Mouse (Mus musculus) lung, embryonic 16.5 days (tissue): ENCODE measurements around the gene Tppp3. TPM values are rescaled to one million over a fixed set of nuclear protein-coding genes. Genes with fewer than 3 reads are reported as not detected.

ENCODE experiments used
- ATAC-seq: fragments of 200-750 bp; cut with Nextera tagmentation; 2 replicates; pipeline ENCODE4 v1.8.0; 2017; ENCODE audit warnings: low read depth, mild to moderate bottlenecking, moderate library complexity
- H3K27ac ChIP-seq: fragments of 300-500 bp; sonication (generic); 2 replicates; pipeline ENCODE4 v1.5.1; 2014; ENCODE audit warnings: mild to moderate bottlenecking, control low read depth, low read length
- H3K27me3 ChIP-seq: fragments of 300-500 bp; sonication (generic); 2 replicates; pipeline ENCODE4 v1.6.1; 2014; ENCODE audit warnings: low read depth, low read length, mixed read lengths; ENCODE audit not compliant: control insufficient read depth, insufficient read depth
- H3K36me3 ChIP-seq: fragments of 300-500 bp; sonication (generic); 2 replicates; pipeline ENCODE4 v1.6.1; 2014; ENCODE audit warnings: low read length; ENCODE audit not compliant: control insufficient read depth, insufficient read depth
- H3K4me1 ChIP-seq: fragments of 300-500 bp; sonication (generic); replicated peaks from 2 replicates; pipeline ENCODE4 v1.6.1; 2014; ENCODE audit warnings: low read length, mixed read lengths; ENCODE audit not compliant: control insufficient read depth, insufficient read depth
- H3K4me2 ChIP-seq: fragments of 300-500 bp; sonication (generic); 2 replicates; pipeline ENCODE4 v1.6.1; 2014; ENCODE audit warnings: low read depth, low read length, control low read depth
- H3K4me3 ChIP-seq: fragments of 300-500 bp; sonication (generic); 2 replicates; pipeline ENCODE4 v1.5.1; 2014; ENCODE audit warnings: mild to moderate bottlenecking, low read length, control low read depth
- H3K9ac ChIP-seq: fragments of 300-500 bp; sonication (generic); 2 replicates; pipeline ENCODE4 v1.6.1; 2014; ENCODE audit warnings: low read length, control low read depth
- H3K9me3 ChIP-seq: fragments of 300-500 bp; sonication (generic); 2 replicates; pipeline ENCODE4 v1.6.1; 2016; ENCODE audit warnings: low read length; ENCODE audit not compliant: control insufficient read depth
- WGBS: fragments of 180-500 bp; shearing (Covaris S2); extraction: QIAGEN DNeasy Blood & Tissue Kit; methylation state at CpG from one replicate; pipeline ENCODE4 v1.1.7; 2014; 5-methylcytosine and 5-hydroxymethylcytosine counted together
- polyA plus RNA-seq: library from polyadenylated mRNA; unstranded; fragments of >200 nt; fragmentation: Nextera tagmentation; extraction: Ambion mirVana; gene quantifications from 2 replicates; pipeline ENCODE4 v1.2.1, GENCODE M21; 2015

The Tppp3 gene
- polyA plus RNA-seq, 1 experiment from 2014 or later: 83.3 TPM

- Histone ChIP-seq H3K27me3 (no peaks in the 10 kb centered on the region; the same call in 1 of the 2 replicates), H3K27ac (no peak overlapping the region), H3K4me3 (no peak overlapping the region), H3K36me3 (peaks cover 9% of the 10 kb centered on the region), H3K4me2 (no peak overlapping the region), H3K4me1 (peaks cover 51% of the 10 kb centered on the region), H3K9ac (no peak overlapping the region; the same call in 1 of the 2 replicates), H3K9me3 (no peaks in the 10 kb centered on the region)
- 56% methylated on average over 23 of the region's 23 CpGs for WGBS
- no peak for ATAC-seq
Measured at GRCm38 (mm10) chr8:105472414-105472932, 1.1 kb upstream of the Tppp3 start.

- 19% methylated on average over 11 of the region's 11 CpGs for whole genome bisulfite sequencing
- ATAC-seq: no peak; the same call in 1 of the 2 replicates
- Histone ChIP-seq H3K27me3 (no peaks in the 10 kb centered on the region; the same call in 1 of the 2 replicates), H3K4me1 (peaks cover 61% of the 10 kb centered on the region), H3K9ac (peak overlapping the region; percentile 54), H3K27ac (no peak overlapping the region), H3K36me3 (peaks cover 7% of the 10 kb centered on the region), H3K4me3 (peak overlapping the region; percentile 39), H3K9me3 (no peaks in the 10 kb centered on the region), H3K4me2 (peak overlapping the region; percentile 69)
Measured at GRCm38 (mm10) chr8:105470681-105471313, 529 bp downstream of the Tppp3 start.

DNA sequence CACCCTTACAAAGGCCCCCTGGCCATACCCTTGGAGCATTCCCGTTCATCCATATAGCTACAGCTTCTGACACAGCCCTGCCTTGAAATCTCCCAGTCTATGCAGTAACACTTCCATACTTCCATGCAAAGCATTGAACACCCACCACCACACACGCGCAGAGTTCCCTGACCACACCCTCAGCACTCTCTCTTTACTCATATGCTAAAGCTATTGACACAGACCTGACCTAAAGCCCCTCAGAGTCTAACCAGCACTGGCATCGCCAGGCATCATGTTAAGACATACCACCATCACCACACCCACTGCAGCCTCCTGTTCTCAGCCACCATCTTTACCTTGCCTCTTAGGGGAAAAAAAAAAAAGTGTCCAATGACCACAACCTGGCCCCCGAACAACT is 1.1 kb downstream of the Tppp3 start:
- WGBS: 70% methylated on average over 5 of the region's 5 CpGs
- Histone ChIP-seq H3K9me3 (no peaks in the 10 kb centered on the region), H3K9ac (no peak overlapping the region), H3K4me1 (peaks cover 56% of the 10 kb centered on the region), H3K27ac (no peak overlapping the region), H3K4me2 (peak overlapping the region; percentile 69), H3K4me3 (no peak overlapping the region), H3K27me3 (no peaks in the 10 kb centered on the region; the same call in 1 of the 2 replicates), H3K36me3 (peaks cover 4% of the 10 kb centered on the region; the same call in 1 of the 2 replicates)
- ATAC-seq: no peak

- 89% methylated on average over 5 of the region's 5 CpGs for WGBS
- Histone ChIP-seq H3K9ac (no peak overlapping the region), H3K4me1 (peaks cover 51% of the 10 kb centered on the region), H3K36me3 (peaks cover 3% of the 10 kb centered on the region; the same call in 1 of the 2 replicates), H3K27ac (no peak overlapping the region), H3K4me3 (no peak overlapping the region), H3K27me3 (no peaks in the 10 kb centered on the region; the same call in 1 of the 2 replicates), H3K9me3 (no peaks in the 10 kb centered on the region), H3K4me2 (no peak overlapping the region)
- no peak for ATAC-seq
Measured at GRCm38 (mm10) chr8:105469816-105470215, 1.5 kb downstream of the Tppp3 start.

DNA sequence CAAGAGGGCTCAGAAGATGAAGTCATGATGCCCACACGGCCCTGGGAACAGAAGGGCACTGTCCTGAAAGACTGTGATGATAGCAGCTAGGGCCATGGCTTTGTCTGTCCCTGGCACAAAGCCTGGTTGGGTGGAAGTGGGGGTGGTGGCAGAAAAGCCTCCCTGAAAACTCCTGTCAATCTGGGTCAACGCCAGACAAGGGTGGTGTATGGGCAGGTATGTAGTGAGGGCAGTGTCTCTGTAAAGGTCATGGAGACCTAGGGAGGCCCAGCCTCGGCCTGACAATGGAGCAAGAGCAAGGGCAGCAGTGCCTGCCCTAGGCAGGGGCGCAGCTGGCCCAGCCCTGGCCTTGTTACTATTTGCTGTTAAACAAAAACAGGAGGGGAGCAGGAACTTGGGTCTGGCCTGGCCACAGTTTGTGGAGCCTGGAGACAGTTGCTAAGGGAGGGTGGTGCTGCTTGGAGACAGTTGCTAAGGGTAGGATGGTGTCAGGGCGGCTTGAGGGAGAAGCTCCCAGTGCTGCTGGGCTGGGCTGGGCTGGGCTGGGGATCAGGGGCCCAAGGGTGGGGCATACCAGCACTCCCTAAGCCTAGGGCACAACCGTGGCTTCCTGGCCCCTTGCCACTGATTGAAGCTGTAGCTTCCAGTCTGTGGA is 2.2 kb downstream of the Tppp3 start:
- Histone ChIP-seq H3K27me3 (no peaks in the 10 kb centered on the region; the same call in 1 of the 2 replicates), H3K36me3 (peaks cover 3% of the 10 kb centered on the region; the same call in 1 of the 2 replicates), H3K4me2 (no peak overlapping the region), H3K9ac (peak overlapping the region; percentile 19; the same call in 1 of the 2 replicates), H3K4me3 (no peak overlapping the region), H3K4me1 (peaks cover 48% of the 10 kb centered on the region), H3K27ac (no peak overlapping the region), H3K9me3 (no peaks in the 10 kb centered on the region)
- no peak for ATAC-seq
- 46% methylated on average over 6 of the region's 6 CpGs for whole genome bisulfite sequencing

DNA sequence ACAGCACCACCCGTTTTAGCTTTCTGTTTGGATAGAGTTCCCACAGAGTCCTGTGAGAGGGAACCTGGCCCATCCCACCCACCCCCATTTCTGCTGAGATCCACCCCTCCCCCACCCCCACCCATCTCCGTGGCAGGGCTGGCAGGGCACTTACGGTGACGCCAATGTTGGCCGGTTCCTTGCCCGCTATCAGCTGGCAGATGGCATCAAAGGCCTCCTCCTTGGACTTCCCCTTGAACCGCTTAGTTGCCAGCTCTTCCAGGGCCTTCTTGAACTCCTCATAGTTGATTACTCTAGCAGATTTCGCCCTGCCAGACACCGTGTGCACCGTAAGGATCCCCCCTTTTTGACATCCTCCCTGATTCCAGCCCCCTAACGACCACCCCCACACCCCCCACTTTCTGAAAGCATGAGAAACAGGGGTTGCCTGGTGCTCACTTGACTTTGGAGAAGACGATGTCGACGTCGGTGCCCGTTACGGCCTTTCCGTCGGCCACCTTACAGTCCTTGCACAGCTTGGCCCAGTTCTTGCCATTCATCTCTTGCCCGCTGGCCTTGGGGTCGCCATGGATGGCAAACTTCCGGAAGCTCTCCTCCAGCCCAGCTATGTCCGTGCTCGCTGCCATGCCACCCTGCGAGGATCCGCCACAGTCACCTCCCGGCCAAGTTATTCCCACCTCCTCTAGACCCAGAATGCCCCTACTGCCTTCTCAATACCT is 3.2 kb downstream of the Tppp3 start:
- no peaks in the 10 kb centered on the region; the same call in 1 of the 2 replicates for H3K27me3 ChIP-seq
- H3K36me3 ChIP-seq: 0 out of 2 replicates have a peak, but pooled peaks cover 3% of the 10 kb centered on the region
- H3K9me3 ChIP-seq: no peaks in the 10 kb centered on the region
- H3K4me1 ChIP-seq: peaks cover 40% of the 10 kb centered on the region
- no peak overlapping the region for H3K4me3 ChIP-seq
- H3K4me2 ChIP-seq: no peak overlapping the region
- H3K9ac ChIP-seq: no peak overlapping the region
- 88% methylated on average over 27 of the region's 27 CpGs for WGBS
- no peak overlapping the region for H3K27ac ChIP-seq
- ATAC-seq: no peak

GRCm38 (mm10) chr8:105467396-105467985 is 3.8 kb downstream of the Tppp3 start:
- Histone ChIP-seq H3K4me3 (no peak overlapping the region), H3K27me3 (no peaks in the 10 kb centered on the region; the same call in 1 of the 2 replicates), H3K27ac (peak overlapping the region; percentile 43; the same call in 1 of the 2 replicates), H3K4me1 (peaks cover 40% of the 10 kb centered on the region), H3K9me3 (no peaks in the 10 kb centered on the region), H3K4me2 (no peak overlapping the region), H3K36me3 (0 out of 2 replicates have a peak, but pooled peaks cover 1% of the 10 kb centered on the region), H3K9ac (no peak overlapping the region)
- WGBS: 89% methylated on average over 10 of the region's 10 CpGs
- ATAC-seq: no peak

- Histone ChIP-seq H3K27ac (peak overlapping the region; percentile 43; the same call in 1 of the 2 replicates), H3K4me2 (no peak overlapping the region), H3K4me1 (peaks cover 41% of the 10 kb centered on the region), H3K36me3 (no peaks in the 10 kb centered on the region), H3K4me3 (no peak overlapping the region), H3K9me3 (no peaks in the 10 kb centered on the region), H3K9ac (no peak overlapping the region), H3K27me3 (no peaks in the 10 kb centered on the region)
- WGBS: 62% methylated on average over 7 of the region's 7 CpGs
- no peak for ATAC-seq
Measured at GRCm38 (mm10) chr8:105466700-105467291, 4.5 kb downstream of the Tppp3 start.
